Mouse (Mus musculus): ENCODE results near the gene Sort1.

- TF ChIP-seq CTCF (IDR thresholded peaks at IDR 0.05; ENCODE audit: low read depth), result no peak
- no peak for TF ChIP-seq EP300 (IDR thresholded peaks at IDR 0.05; ENCODE audit: low read depth)
Observed at GRCm38 (mm10) chr3:108336878-108337277, 53.0 kb downstream of the Sort1 start.

All from heart, postnatal 0 days (tissue).